Mouse (Mus musculus): ENCODE results near the gene Plekhh1.

DNA sequence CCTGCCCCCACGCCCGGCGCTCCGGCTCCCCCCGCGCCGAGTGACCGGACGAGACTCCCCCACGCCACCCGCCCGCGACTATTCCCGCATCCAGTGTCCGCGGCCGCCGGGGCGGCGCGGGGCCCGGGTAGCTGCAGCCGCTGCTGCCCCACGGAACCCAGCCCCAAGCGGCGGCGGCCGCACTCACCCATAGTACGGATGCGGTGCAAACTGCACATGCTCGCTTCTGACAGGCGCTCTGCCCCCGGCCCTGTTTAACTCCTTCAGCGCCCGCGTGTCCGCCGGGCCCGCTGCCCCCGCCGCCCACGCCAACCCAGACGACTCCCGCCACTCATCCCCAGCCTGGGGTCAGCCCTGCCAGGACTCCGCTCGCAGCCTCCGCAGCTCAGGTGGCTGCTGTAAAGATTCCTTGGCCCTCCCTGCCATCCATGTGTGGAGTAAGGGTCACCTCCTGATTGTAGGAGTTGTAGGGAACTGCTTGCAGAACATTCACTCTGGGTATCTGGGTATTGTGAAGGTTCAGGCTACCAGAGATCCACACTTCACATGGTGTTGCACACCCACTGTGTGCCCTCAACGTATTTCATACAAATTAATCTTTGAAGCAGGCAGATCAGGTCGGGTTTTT lies 21.7 kb upstream of the Plekhh1 start, which contains the start of gene Tmem229b:
- TF ChIP-seq CTCF (IDR thresholded peaks at IDR 0.05; ENCODE audit: low read depth, low read length), result no peak
- TF ChIP-seq POLR2A (IDR thresholded peaks at IDR 0.05; ENCODE audit: extremely low read depth, insufficient read depth, low read length), result no peak

Data from liver, adult 2 months (tissue).